Mouse (Mus musculus): ENCODE data around the gene Crybb2. TPM values are rescaled to one million over a fixed set of nuclear protein-coding genes. Genes with fewer than 3 reads are reported as not detected.
A peak's percentile ranks its signal among the peaks of the same experiment; 100 is the strongest.

The Crybb2 gene
- total and polyA plus RNA-seq, 3 experiments, result not detected

GRCm38 (mm10) chr5:113038601-113039000 lies 31.3 kb downstream of the Crybb2 start:
- DNase-seq, result no peak
- 88% methylated on average over 6 of the region's 6 CpGs for WGBS
- H3K4me3 ChIP-seq, result no peak overlapping the region
- no peaks in the 10 kb centered on the region for H3K27me3 ChIP-seq (ENCODE audit: control insufficient read depth, insufficient read depth, low read length)
- TF ChIP-seq EP300 (IDR thresholded peaks at IDR 0.05; ENCODE audit: insufficient read depth, low read depth, low read length) (no peak), CTCF (IDR thresholded peaks at IDR 0.05) (no peak), POLR2A (IDR thresholded peaks at IDR 0.05; ENCODE audit: insufficient read depth, low read depth, low read length) (no peak)
- H3K9ac ChIP-seq (ENCODE audit: low read depth, low read length), result no peak overlapping the region
- no peak overlapping the region for H3K27ac ChIP-seq
- peaks cover 4% of the 10 kb centered on the region for H3K4me1 ChIP-seq (ENCODE audit: control insufficient read depth, insufficient read depth, low read length)
- intact Hi-C loops (cut with DNase I), result no loop called here
- no peaks in the 10 kb centered on the region for H3K36me3 ChIP-seq (ENCODE audit: control insufficient read depth, insufficient read depth, low read length)
- no peaks in the 10 kb centered on the region for H3K79me2 ChIP-seq (replicated peaks; ENCODE audit: control insufficient read depth, insufficient read depth, low read length)

DNA sequence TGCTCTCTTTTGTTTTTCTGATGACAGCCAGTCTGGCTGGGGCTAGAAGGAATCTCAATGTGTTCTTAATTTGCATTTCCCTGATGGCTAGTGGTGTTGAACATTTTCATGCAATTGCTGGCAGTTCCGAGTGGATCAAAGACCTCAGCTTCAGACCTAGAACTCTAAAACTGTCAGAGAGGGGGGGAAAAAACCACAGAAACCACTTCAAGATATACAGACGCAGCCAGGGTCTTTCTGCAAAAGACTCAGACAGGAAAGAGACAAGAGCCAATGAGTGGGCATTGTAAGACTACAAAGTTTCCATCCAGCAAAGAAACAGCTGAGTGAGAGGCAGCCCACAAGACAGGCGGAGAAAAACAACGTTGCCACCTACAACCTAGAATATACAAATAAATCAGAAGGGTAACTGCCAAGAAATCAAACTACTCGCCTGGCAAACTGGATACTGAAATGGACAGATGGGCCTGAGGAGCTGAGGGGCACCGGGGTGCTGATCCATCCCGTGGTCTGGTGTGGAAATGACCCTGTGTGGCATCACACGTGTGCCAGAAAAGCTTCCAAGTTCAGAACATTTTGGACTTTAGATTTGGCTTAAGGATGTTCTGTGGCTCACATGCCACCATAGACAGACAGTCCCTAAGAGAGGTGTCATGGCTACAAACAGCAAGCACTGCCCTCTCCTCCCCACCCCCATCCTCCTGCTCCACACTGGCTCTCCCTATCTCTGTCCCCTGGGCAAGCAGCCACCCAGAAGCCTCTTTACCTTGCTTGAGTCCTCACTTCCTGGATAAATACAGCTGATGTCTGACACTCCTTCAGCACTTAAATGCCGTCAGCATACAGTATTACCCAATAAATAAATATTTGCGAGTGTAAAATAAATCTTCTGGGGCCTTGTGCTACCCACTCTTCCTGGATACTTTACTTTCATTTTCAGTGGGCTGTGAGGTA lies 34.5 kb downstream of the Crybb2 start:
- Histone ChIP-seq H3K27me3 (ENCODE audit: control insufficient read depth, insufficient read depth, low read length) (no peaks in the 10 kb centered on the region), H3K27ac (no peak overlapping the region), H3K4me1 (ENCODE audit: control insufficient read depth, insufficient read depth, low read length) (peaks cover 2% of the 10 kb centered on the region; the same call in 1 of the 2 replicates), H3K36me3 (ENCODE audit: control insufficient read depth, insufficient read depth, low read length) (no peaks in the 10 kb centered on the region), H3K79me2 (replicated peaks; ENCODE audit: control insufficient read depth, insufficient read depth, low read length) (no peaks in the 10 kb centered on the region), H3K4me3 (no peak overlapping the region), H3K9ac (ENCODE audit: low read depth, low read length) (no peak overlapping the region)
- DNase-seq, result peak in 1 of 2 experiments; percentile 17
- intact Hi-C loops (cut with DNase I), result no loop called here
- 53% methylated on average over 10 of the region's 10 CpGs for whole genome bisulfite sequencing
- no peak for TF ChIP-seq EP300 (IDR thresholded peaks at IDR 0.05; ENCODE audit: insufficient read depth, low read depth, low read length)
- no peak for TF ChIP-seq CTCF (IDR thresholded peaks at IDR 0.05)
- no peak for TF ChIP-seq POLR2A (IDR thresholded peaks at IDR 0.05; ENCODE audit: insufficient read depth, low read depth, low read length)

GRCm38 (mm10) chr5:113031201-113031754 lies 38.6 kb downstream of the Crybb2 start:
- H3K4me1 ChIP-seq (ENCODE audit: control insufficient read depth, insufficient read depth, low read length), result peaks cover 2% of the 10 kb centered on the region; the same call in 1 of the 2 replicates
- H3K79me2 ChIP-seq (replicated peaks; ENCODE audit: control insufficient read depth, insufficient read depth, low read length), result no peaks in the 10 kb centered on the region
- intact Hi-C loops (cut with DNase I), result no loop called here
- TF ChIP-seq POLR2A (IDR thresholded peaks at IDR 0.05; ENCODE audit: insufficient read depth, low read depth, low read length) (no peak), EP300 (IDR thresholded peaks at IDR 0.05; ENCODE audit: insufficient read depth, low read depth, low read length) (no peak), CTCF (IDR thresholded peaks at IDR 0.05) (no peak)
- H3K27ac ChIP-seq, result no peak overlapping the region
- WGBS, result 79% methylated on average over 15 of the region's 15 CpGs
- no peak overlapping the region for H3K4me3 ChIP-seq
- H3K36me3 ChIP-seq (ENCODE audit: control insufficient read depth, insufficient read depth, low read length), result no peaks in the 10 kb centered on the region
- H3K27me3 ChIP-seq (ENCODE audit: control insufficient read depth, insufficient read depth, low read length), result no peaks in the 10 kb centered on the region
- DNase-seq, result no peak
- no peak overlapping the region for H3K9ac ChIP-seq (ENCODE audit: low read depth, low read length)

GRCm38 (mm10) chr5:113030082-113030481 lies 39.8 kb downstream of the Crybb2 start:
- intact Hi-C loops (cut with DNase I), result no loop called here
- 39% methylated on average over 3 of the region's 3 CpGs for WGBS
- Histone ChIP-seq H3K36me3 (ENCODE audit: control insufficient read depth, insufficient read depth, low read length) (no peaks in the 10 kb centered on the region), H3K9ac (ENCODE audit: low read depth, low read length) (no peak overlapping the region), H3K4me3 (no peak overlapping the region), H3K27ac (no peak overlapping the region), H3K4me1 (ENCODE audit: control insufficient read depth, insufficient read depth, low read length) (no peaks in the 10 kb centered on the region), H3K79me2 (replicated peaks; ENCODE audit: control insufficient read depth, insufficient read depth, low read length) (no peaks in the 10 kb centered on the region), H3K27me3 (ENCODE audit: control insufficient read depth, insufficient read depth, low read length) (no peaks in the 10 kb centered on the region)
- no peak for TF ChIP-seq CTCF (IDR thresholded peaks at IDR 0.05)
- DNase-seq, result no peak

DNA sequence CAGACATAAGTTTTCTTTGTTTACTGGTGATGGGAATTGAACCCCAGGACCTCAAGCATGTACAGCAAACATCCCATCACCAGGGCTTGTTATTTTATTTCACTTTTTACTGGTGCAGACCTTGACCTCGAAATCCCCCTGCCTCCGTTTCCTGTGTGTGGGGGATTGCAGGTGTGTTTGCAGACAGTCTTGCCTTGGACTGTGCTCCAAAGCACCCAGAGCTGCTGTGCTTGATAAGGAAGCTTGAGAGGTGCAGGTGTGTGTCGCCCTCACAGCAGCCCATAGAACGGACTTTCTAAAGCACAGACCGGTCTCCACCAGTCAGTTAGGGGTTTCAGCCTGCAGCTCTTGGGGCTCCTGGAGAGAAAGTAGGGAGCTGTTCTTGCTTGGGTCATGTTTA lies 43.2 kb downstream of the Crybb2 start:
- TF ChIP-seq CTCF (IDR thresholded peaks at IDR 0.05), result no peak
- TF ChIP-seq POLR2A (IDR thresholded peaks at IDR 0.05; ENCODE audit: insufficient read depth, low read depth, low read length), result no peak
- TF ChIP-seq EP300 (IDR thresholded peaks at IDR 0.05; ENCODE audit: insufficient read depth, low read depth, low read length), result no peak

More for the DNA sequence above, 43.2 kb downstream of the Crybb2 start:
- intact Hi-C loops (cut with DNase I), result no loop called here
- no peak for DNase-seq
- Histone ChIP-seq H3K4me1 (ENCODE audit: control insufficient read depth, insufficient read depth, low read length) (no peaks in the 10 kb centered on the region; the same call in 1 of the 2 replicates), H3K27ac (no peak overlapping the region), H3K79me2 (replicated peaks; ENCODE audit: control insufficient read depth, insufficient read depth, low read length) (no peaks in the 10 kb centered on the region), H3K9ac (ENCODE audit: low read depth, low read length) (no peak overlapping the region), H3K4me3 (no peak overlapping the region), H3K36me3 (ENCODE audit: control insufficient read depth, insufficient read depth, low read length) (no peaks in the 10 kb centered on the region), H3K27me3 (ENCODE audit: control insufficient read depth, insufficient read depth, low read length) (no peaks in the 10 kb centered on the region)
- WGBS, result 82% methylated on average over 5 of the region's 5 CpGs

Measured in heart, adult 2 months (tissue).